Mouse (Mus musculus) lung, embryonic 16.5 days (tissue): ENCODE data around the gene Uncx. TPM values are rescaled to one million over a fixed set of nuclear protein-coding genes. Genes with fewer than 3 reads are reported as not detected.

ENCODE experiments used
- ATAC-seq: fragments of 200-750 bp; cut with Nextera tagmentation; 2 replicates; pipeline ENCODE4 v1.8.0; 2017; ENCODE audit warnings: low read depth, mild to moderate bottlenecking, moderate library complexity
- H3K27ac ChIP-seq: fragments of 300-500 bp; sonication (generic); 2 replicates; pipeline ENCODE4 v1.5.1; 2014; ENCODE audit warnings: mild to moderate bottlenecking, control low read depth, low read length
- H3K27me3 ChIP-seq: fragments of 300-500 bp; sonication (generic); 2 replicates; pipeline ENCODE4 v1.6.1; 2014; ENCODE audit warnings: low read depth, low read length, mixed read lengths; ENCODE audit not compliant: control insufficient read depth, insufficient read depth
- H3K36me3 ChIP-seq: fragments of 300-500 bp; sonication (generic); 2 replicates; pipeline ENCODE4 v1.6.1; 2014; ENCODE audit warnings: low read length; ENCODE audit not compliant: control insufficient read depth, insufficient read depth
- H3K4me1 ChIP-seq: fragments of 300-500 bp; sonication (generic); replicated peaks from 2 replicates; pipeline ENCODE4 v1.6.1; 2014; ENCODE audit warnings: low read length, mixed read lengths; ENCODE audit not compliant: control insufficient read depth, insufficient read depth
- H3K4me2 ChIP-seq: fragments of 300-500 bp; sonication (generic); 2 replicates; pipeline ENCODE4 v1.6.1; 2014; ENCODE audit warnings: low read depth, low read length, control low read depth
- H3K4me3 ChIP-seq: fragments of 300-500 bp; sonication (generic); 2 replicates; pipeline ENCODE4 v1.5.1; 2014; ENCODE audit warnings: mild to moderate bottlenecking, low read length, control low read depth
- H3K9ac ChIP-seq: fragments of 300-500 bp; sonication (generic); 2 replicates; pipeline ENCODE4 v1.6.1; 2014; ENCODE audit warnings: low read length, control low read depth
- H3K9me3 ChIP-seq: fragments of 300-500 bp; sonication (generic); 2 replicates; pipeline ENCODE4 v1.6.1; 2016; ENCODE audit warnings: low read length; ENCODE audit not compliant: control insufficient read depth
- WGBS: fragments of 180-500 bp; shearing (Covaris S2); extraction: QIAGEN DNeasy Blood & Tissue Kit; methylation state at CpG from one replicate; pipeline ENCODE4 v1.1.7; 2014; 5-methylcytosine and 5-hydroxymethylcytosine counted together
- polyA plus RNA-seq: library from polyadenylated mRNA; unstranded; fragments of >200 nt; fragmentation: Nextera tagmentation; extraction: Ambion mirVana; gene quantifications from 2 replicates; pipeline ENCODE4 v1.2.1, GENCODE M21; 2015

The Uncx gene
- polyA plus RNA-seq, 1 experiment from 2014 or later: not detected

DNA sequence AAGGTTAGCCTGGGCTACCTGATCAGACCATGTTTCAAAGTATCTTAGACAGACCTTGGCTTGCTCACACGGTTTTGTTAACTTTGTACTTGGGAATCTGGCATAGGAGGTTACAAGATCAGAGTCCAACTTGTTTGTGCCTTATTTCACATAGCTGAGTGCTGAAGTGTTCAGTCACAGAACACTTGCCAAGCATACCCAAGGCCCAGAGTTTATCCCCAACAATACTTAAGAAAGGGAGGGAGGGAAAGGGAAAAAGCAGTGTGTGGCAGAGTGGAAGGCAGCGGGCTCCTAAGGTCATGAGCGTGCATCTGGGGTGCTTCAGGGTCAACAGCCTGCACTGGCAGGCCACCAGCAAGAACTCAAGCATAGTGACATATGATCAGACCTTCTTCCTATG, 48.7 kb downstream of the Uncx start:
- Histone ChIP-seq H3K9ac (no peak overlapping the region), H3K4me1 (no peaks in the 10 kb centered on the region), H3K27ac (no peak overlapping the region), H3K36me3 (no peaks in the 10 kb centered on the region), H3K4me2 (no peak overlapping the region), H3K4me3 (no peak overlapping the region), H3K9me3 (no peaks in the 10 kb centered on the region), H3K27me3 (peaks cover 28% of the 10 kb centered on the region)
- no peak for ATAC-seq
- WGBS: 76% methylated on average over 3 of the region's 3 CpGs

DNA sequence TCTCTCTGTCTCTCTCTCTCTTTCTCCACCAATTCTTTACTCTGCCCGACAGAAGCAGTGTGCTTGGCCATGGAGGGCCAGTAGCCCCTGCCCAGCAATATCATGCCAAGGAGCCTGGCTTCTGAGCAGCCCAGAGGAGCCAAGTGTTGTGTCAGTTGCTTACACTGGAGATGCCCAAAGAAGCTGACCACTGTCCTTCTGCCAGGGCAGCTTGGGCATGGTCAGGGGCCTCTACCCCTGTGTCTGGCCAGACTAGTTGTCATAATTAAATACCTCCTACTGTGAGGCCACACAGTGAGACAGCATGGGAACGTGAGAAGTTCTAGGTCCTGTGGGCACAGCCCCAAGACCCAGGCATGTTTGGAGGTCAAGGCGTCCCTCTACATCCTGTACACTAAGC, 49.6 kb downstream of the Uncx start:
- Histone ChIP-seq H3K4me3 (no peak overlapping the region), H3K36me3 (no peaks in the 10 kb centered on the region), H3K9me3 (no peaks in the 10 kb centered on the region), H3K9ac (no peak overlapping the region), H3K27ac (no peak overlapping the region), H3K4me2 (no peak overlapping the region), H3K27me3 (peaks cover 29% of the 10 kb centered on the region), H3K4me1 (no peaks in the 10 kb centered on the region)
- no peak for ATAC-seq
- WGBS: 53% methylated on average over 3 of the region's 3 CpGs

DNA sequence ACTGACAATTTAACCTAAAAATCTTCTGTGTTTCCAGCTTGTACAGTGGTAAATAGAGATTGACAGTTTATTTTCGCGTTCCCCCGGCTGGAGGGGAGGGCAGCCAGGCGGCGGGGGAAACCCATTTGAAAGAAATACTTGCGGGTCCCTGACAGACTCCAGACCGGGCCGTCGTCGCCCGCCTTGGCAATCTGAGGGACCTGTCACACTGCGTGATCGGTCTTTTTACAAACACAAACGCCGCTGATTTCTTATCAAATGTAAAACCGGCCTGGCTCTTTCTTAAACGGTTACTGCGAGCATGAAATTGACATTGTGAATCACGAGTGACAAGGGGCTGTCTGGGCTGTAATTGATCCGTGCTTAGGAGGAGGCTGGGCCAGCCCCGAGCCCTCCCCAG, 50.5 kb downstream of the Uncx start:
- no peaks in the 10 kb centered on the region for H3K36me3 ChIP-seq
- H3K4me2 ChIP-seq: no peak overlapping the region
- WGBS: 3% methylated on average over 21 of the region's 21 CpGs
- H3K27ac ChIP-seq: no peak overlapping the region
- H3K27me3 ChIP-seq: peaks cover 36% of the 10 kb centered on the region
- H3K9me3 ChIP-seq: no peaks in the 10 kb centered on the region
- ATAC-seq: no peak
- no peak overlapping the region for H3K4me3 ChIP-seq
- H3K9ac ChIP-seq: no peak overlapping the region
- H3K4me1 ChIP-seq: peaks cover 3% of the 10 kb centered on the region; the same call in 1 of the 2 replicates

DNA sequence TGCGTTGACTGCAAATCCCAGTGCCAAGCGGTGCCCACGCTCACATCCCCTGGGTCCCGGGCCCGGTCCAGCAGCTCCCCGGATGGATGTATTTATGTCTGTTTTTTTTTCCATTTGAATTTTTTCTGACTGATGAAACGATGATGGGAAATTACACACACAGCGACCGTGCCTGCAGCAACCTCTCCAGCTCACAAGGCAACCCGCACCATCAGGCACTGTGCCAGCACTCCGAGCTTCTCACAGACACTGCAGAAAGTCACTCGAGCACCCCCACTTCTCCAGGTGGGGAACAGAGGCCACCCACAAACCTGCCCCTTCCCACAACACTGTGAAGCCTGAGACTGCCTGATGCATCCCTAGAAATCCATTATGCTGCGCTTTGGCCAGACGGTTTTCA, 51.7 kb downstream of the Uncx start:
- no peak overlapping the region for H3K4me2 ChIP-seq
- 72% methylated on average over 14 of the region's 14 CpGs for WGBS
- no peak overlapping the region for H3K9ac ChIP-seq
- no peak overlapping the region for H3K4me3 ChIP-seq
- no peak for ATAC-seq
- no peaks in the 10 kb centered on the region for H3K36me3 ChIP-seq
- peaks cover 8% of the 10 kb centered on the region; the same call in 1 of the 2 replicates for H3K4me1 ChIP-seq
- H3K9me3 ChIP-seq: no peaks in the 10 kb centered on the region
- no peak overlapping the region for H3K27ac ChIP-seq
- H3K27me3 ChIP-seq: peaks cover 48% of the 10 kb centered on the region

Other genes starting within 250 kb of the Uncx start
- 1.7 and 1.9 TPM in 2 replicates for gene Adap1, start 217.9 kb upstream of the Uncx start, polyA plus RNA-seq
- gene Cox19, start 192.1 kb upstream of the Uncx start, polyA plus RNA-seq: 79.8 and 94.4 TPM in 2 replicates
- gene Cyp2w1, start 190.9 kb upstream of the Uncx start, polyA plus RNA-seq: 0.18 and 0.33 TPM in 2 replicates
- gene Gpr146, start 165.8 kb upstream of the Uncx start, polyA plus RNA-seq: 6.6 and 8.6 TPM in 2 replicates
- 1.3 and 1.7 TPM in 2 replicates for gene C130050O18Rik, start 138.2 kb upstream of the Uncx start, polyA plus RNA-seq
- 7.4 and 7.6 TPM in 2 replicates for gene Gper1, start 120.3 kb upstream of the Uncx start, polyA plus RNA-seq
- gene 3110082I17Rik, start 83.0 kb upstream of the Uncx start, polyA plus RNA-seq: 35.6 and 38.6 TPM in 2 replicates
- 9.3 and 10.7 TPM in 2 replicates for gene Zfand2a, start 58.9 kb upstream of the Uncx start, polyA plus RNA-seq
- 3.7 and 4.0 TPM in 2 replicates for gene Micall2, start 192.8 kb downstream of the Uncx start, polyA plus RNA-seq
- 21.9 and 24.6 TPM in 2 replicates for gene Ints1, start 232.2 kb downstream of the Uncx start, polyA plus RNA-seq
- 15.3 and 16.3 TPM in 2 replicates for gene Mafk, start 248.0 kb downstream of the Uncx start, polyA plus RNA-seq